Mouse (Mus musculus): ENCODE measurements at regions not wholly inside any gene's neighbourhood (a gene's known extent, or its start where the extent isn't known, plus 50 kb on each side); places are given as distances from the start of the nearest gene placed in this dataset.

GRCm38 (mm10) chr7:115092481-115093050, 349.1 kb downstream of the Insc start:
- TF ChIP-seq CTCF (IDR thresholded peaks at IDR 0.05), result no peak
- no peak for TF ChIP-seq POLR2A (IDR thresholded peaks at IDR 0.05; ENCODE audit: insufficient read depth, low read depth, low read length)
- TF ChIP-seq EP300 (IDR thresholded peaks at IDR 0.05; ENCODE audit: insufficient read depth, low read depth, low read length), result no peak
